Mouse (Mus musculus) cerebellum, adult 2 months (tissue): ENCODE data around the gene Tnfsf13.

Source experiments
- CTCF ChIP-seq: fragments of 200-500 bp; IDR thresholded peaks from 2 replicates; pipeline ENCODE4 v1.5.1; 2011; ENCODE audit warnings: low read depth, mild to moderate bottlenecking, control low read depth, low read length, moderate library complexity, borderline replicate concordance; ENCODE audit not compliant: insufficient read depth
- POLR2A ChIP-seq: fragments of 200-500 bp; IDR thresholded peaks from 2 replicates; pipeline ENCODE4 v1.6.1; 2011; ENCODE audit warnings: low read length, control low read depth, borderline replicate concordance; ENCODE audit not compliant: insufficient read depth

GRCm38 (mm10) chr11:69708614-69709265 lies 23.2 kb upstream of the Tnfsf13 start:
- TF ChIP-seq CTCF: no peak
- no peak for TF ChIP-seq POLR2A
